Mouse (Mus musculus): ENCODE results near the gene Focad. TPM values are rescaled to one million over a fixed set of nuclear protein-coding genes. Genes with fewer than 3 reads are reported as not detected.

Focad gene
- 9.2 and 11.0 TPM in 2 replicates for polyA plus RNA-seq (2021; fragmentation: Nextera tagmentation)
- long read RNA-seq, experiment 1, partial matches to known transcripts = 16 of 16 reads
- long read RNA-seq, experiment 1, other reads (novel, unspliced or antisense) = 0 of 16 reads
- long read RNA-seq, experiment 2, full-length matches to known transcripts = 19 of 77 reads
- long read RNA-seq, experiment 2, partial matches to known transcripts = 26 of 77 reads
- long read RNA-seq, experiment 2, other reads (novel, unspliced or antisense) = 32 of 77 reads

GRCm38 (mm10) chr4:88094062-88094767 is at the start of gene Focad:
TSS of gene Focad (plus strand) at chr4:88094629.

DNA sequence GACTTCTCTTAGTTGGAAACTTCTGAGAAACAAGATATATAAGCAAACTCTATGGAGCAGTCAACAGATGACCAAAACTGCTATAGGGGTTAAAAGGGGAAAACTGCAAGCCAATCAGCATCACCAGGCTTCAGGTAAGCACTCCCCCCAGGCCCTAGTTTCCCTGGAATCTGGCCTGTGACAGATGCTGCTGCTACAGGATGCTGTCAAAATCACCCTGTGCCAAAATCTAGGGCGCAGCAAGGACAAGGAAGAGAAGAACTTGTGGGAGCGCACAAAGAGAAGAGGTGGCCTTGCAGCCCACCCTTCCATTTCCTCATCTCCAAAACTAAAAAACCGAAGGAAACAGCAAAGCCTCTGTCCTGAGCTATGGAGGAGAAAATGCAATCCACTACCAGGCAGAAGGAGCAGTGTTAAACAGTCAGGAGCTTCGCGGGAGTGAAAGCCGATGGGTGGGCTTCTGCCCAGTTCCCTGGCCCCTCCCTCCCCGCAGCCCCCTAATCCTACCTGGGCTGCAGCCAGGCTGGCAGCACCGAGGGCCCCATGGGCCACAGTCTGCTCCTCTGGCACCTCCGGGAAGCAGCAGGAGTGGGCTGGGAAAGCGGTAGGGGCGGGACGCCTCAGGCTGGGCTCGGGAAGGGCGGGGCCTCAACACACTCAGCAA is 344.0 kb downstream of the Focad start, which contains the start of gene Hacd4:
Hacd4 (minus strand) TSS at position 603 of the 664 bp plus-strand sequence.

Small RNA genes lying within 50 kb of the gene (microRNA-seq; reads per million reads assigned to microRNA genes)
- gene Mir491 = 90.2 reads per million, percentile 57 among the genes with 10 or more reads in this experiment

Other genes with a start within 250 kb of the Focad start
- 11.1 and 13.4 TPM in 2 replicates for gene Mllt3, start 61.3 kb upstream of the Focad start, polyA plus RNA-seq (2021; fragmentation: Nextera tagmentation)

Measured in layer of hippocampus, adult 6 months (tissue).